Mouse (Mus musculus): ENCODE measurements at regions not wholly inside any gene's neighbourhood (a gene's known extent, or its start where the extent isn't known, plus 50 kb on each side); places are given as distances from the start of the nearest gene placed in this dataset.

DNA sequence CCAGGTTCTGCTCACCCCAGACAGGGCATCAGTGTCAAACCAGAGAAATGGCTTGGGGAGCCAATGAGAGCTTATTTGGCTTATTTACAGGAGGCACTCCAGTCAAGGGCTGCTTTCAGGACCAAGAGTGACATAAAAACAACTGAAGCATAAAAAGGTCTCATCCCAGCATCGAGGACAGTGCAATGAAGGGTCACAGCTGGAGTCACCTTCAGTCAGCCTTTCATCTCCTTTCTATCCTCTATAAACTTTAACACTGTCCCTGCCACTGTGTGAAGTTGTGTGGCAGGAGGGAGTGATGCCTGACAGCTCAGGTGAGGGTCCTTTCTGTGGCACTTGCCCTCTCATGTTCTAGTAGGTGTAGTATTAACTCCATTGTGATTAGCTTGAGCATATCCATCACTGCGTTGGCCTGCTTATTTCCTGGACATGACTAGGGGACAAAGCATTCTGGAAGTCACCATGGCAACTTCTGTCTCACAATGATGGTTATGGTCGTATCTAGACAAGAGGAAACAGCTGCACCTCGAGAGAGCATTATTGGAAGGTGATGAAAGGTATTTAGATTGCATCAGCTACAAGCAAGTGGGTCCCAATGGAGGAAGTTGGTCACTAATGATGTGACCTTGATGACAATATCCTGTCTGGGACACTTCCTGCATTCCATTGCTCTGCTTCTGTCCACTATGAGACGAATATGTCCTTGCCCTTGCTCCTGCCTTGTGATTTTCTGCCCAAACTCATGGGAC lies 87.8 kb upstream of the Enpp6 start:
- Histone ChIP-seq H3K36me3 (replicated peaks) (no peaks in the 10 kb centered on the region), H3K27me3 (ENCODE audit: insufficient read depth, low read length) (peaks cover 26% of the 10 kb centered on the region), H3K4me3 (ENCODE audit: low read depth, low read length) (no peak overlapping the region), H3K9me3 (replicated peaks) (0 out of 2 replicates have a peak, but pooled peaks cover 2% of the 10 kb centered on the region), H3K4me1 (ENCODE audit: insufficient read depth, low read depth, low read length) (no peaks in the 10 kb centered on the region)
- no peak for DNase-seq (ENCODE audit: low spot score)
- TF ChIP-seq GATA1 (IDR thresholded peaks at IDR 0.05; ENCODE audit: borderline replicate concordance, low read length), result no peak
- TF ChIP-seq TAL1 (conservative IDR thresholded peaks at IDR 0.05; ENCODE audit: low read depth, low read length), result no peak
- TF ChIP-seq CTCF (IDR thresholded peaks at IDR 0.05; ENCODE audit: low read depth, low read length), result no peak
- no peak for TF ChIP-seq GATA2 (IDR thresholded peaks at IDR 0.05; ENCODE audit: borderline replicate concordance, low read depth, low read length)
- TF ChIP-seq POLR2AphosphoS5 (IDR thresholded peaks at IDR 0.05; ENCODE audit: insufficient replicate concordance, low read depth, low read length), result no peak
- no peak for ATAC-seq (ENCODE audit: extremely low read depth, insufficient number of reproducible peaks, low FRiP score, poor library complexity, severe bottlenecking)

DNA sequence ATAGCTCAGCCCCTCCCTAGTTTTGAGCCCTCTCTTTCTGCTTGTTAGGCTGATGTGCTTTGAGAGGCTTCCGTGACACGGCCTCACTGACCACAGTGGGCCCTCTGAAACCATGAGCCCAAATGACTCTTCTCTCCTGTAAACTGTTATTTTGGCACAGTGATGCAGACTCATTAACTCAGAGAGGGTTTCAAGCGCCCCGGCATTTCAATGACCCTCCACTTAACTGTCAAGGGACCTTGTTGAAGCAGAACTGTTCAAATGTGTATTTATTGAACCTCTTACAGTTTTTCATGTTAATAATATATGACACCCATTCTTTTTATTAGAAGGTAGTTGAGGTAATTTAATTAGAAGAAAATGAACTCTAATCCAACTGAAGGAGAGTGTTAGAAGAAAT lies 85.9 kb upstream of the Enpp6 start:
- no peak for DNase-seq (ENCODE audit: low spot score)
- H3K9me3 ChIP-seq (replicated peaks), result 0 out of 2 replicates have a peak, but pooled peaks cover 2% of the 10 kb centered on the region
- no peaks in the 10 kb centered on the region for H3K36me3 ChIP-seq (replicated peaks)
- peaks cover 26% of the 10 kb centered on the region for H3K27me3 ChIP-seq (ENCODE audit: insufficient read depth, low read length)
- no peak for ATAC-seq (ENCODE audit: extremely low read depth, insufficient number of reproducible peaks, low FRiP score, poor library complexity, severe bottlenecking)
- no peaks in the 10 kb centered on the region for H3K4me1 ChIP-seq (ENCODE audit: insufficient read depth, low read depth, low read length)
- no peak for TF ChIP-seq GATA1 (IDR thresholded peaks at IDR 0.05; ENCODE audit: borderline replicate concordance, low read length)
- TF ChIP-seq CTCF (IDR thresholded peaks at IDR 0.05; ENCODE audit: low read depth, low read length), result no peak
- TF ChIP-seq TAL1 (conservative IDR thresholded peaks at IDR 0.05; ENCODE audit: low read depth, low read length), result no peak
- no peak for TF ChIP-seq GATA2 (IDR thresholded peaks at IDR 0.05; ENCODE audit: borderline replicate concordance, low read depth, low read length)
- no peak for TF ChIP-seq POLR2AphosphoS5 (IDR thresholded peaks at IDR 0.05; ENCODE audit: insufficient replicate concordance, low read depth, low read length)
- no peak overlapping the region for H3K4me3 ChIP-seq (ENCODE audit: low read depth, low read length)

DNA sequence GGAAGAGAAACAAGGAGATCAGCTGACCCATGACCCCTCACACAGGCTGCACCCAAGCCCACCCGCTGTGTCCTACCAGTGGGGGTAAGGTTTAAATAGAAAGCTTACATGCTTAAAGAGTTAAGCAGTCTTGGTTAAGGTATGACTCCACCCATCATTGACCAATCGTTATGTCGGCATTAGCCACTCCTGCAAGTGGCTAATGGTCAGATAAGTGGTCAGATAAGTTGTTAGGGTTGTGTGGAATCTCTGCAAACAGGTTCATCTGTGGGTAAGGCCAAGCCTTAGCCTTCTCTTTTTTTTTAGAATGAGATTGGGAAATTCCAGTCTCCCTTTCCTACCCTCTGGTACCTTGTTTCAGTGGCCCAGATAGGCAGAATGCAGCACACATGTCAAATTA lies 82.0 kb upstream of the Enpp6 start:
- peaks cover 19% of the 10 kb centered on the region for H3K27me3 ChIP-seq (ENCODE audit: insufficient read depth, low read length)
- H3K9me3 ChIP-seq (replicated peaks), result 0 out of 2 replicates have a peak, but pooled peaks cover 2% of the 10 kb centered on the region
- no peak overlapping the region for H3K4me3 ChIP-seq (ENCODE audit: low read depth, low read length)
- ATAC-seq (ENCODE audit: extremely low read depth, insufficient number of reproducible peaks, low FRiP score, poor library complexity, severe bottlenecking), result no peak
- TF ChIP-seq CTCF (IDR thresholded peaks at IDR 0.05; ENCODE audit: low read depth, low read length), result no peak
- no peak for TF ChIP-seq GATA2 (IDR thresholded peaks at IDR 0.05; ENCODE audit: borderline replicate concordance, low read depth, low read length)
- TF ChIP-seq TAL1 (conservative IDR thresholded peaks at IDR 0.05; ENCODE audit: low read depth, low read length), result no peak
- TF ChIP-seq GATA1 (IDR thresholded peaks at IDR 0.05; ENCODE audit: borderline replicate concordance, low read length), result no peak
- TF ChIP-seq POLR2AphosphoS5 (IDR thresholded peaks at IDR 0.05; ENCODE audit: insufficient replicate concordance, low read depth, low read length), result no peak
- H3K4me1 ChIP-seq (ENCODE audit: insufficient read depth, low read depth, low read length), result no peaks in the 10 kb centered on the region
- no peak for DNase-seq (ENCODE audit: low spot score)
- no peaks in the 10 kb centered on the region for H3K36me3 ChIP-seq (replicated peaks)

DNA sequence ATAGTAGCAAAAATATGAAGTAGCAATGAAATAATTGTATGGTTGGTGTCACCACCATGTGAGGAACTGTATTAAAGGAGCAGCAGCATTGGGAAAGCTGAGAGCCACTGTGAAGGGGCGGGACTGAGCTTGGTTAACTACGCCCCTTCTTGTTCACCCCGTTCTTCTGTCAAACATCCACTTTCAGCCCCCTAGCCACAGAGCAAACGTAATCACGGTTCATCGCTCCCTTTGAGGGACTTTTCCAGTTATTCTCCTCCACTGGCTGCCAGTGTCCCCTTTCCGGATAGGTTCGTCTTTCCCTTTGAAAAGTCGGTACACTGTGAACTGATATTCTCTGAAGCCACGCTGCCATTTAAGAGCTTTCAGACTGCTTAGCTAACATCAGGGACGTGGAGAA lies 79.3 kb upstream of the Enpp6 start:
- no peak for TF ChIP-seq POLR2AphosphoS5 (IDR thresholded peaks at IDR 0.05; ENCODE audit: insufficient replicate concordance, low read depth, low read length)
- TF ChIP-seq GATA2 (IDR thresholded peaks at IDR 0.05; ENCODE audit: borderline replicate concordance, low read depth, low read length), result no peak
- TF ChIP-seq TAL1 (conservative IDR thresholded peaks at IDR 0.05; ENCODE audit: low read depth, low read length), result no peak
- TF ChIP-seq CTCF (IDR thresholded peaks at IDR 0.05; ENCODE audit: low read depth, low read length), result no peak
- no peak for TF ChIP-seq GATA1 (IDR thresholded peaks at IDR 0.05; ENCODE audit: borderline replicate concordance, low read length)
- peaks cover 8% of the 10 kb centered on the region for H3K27me3 ChIP-seq (ENCODE audit: insufficient read depth, low read length)
- DNase-seq (ENCODE audit: low spot score) (no peak), ATAC-seq (ENCODE audit: extremely low read depth, insufficient number of reproducible peaks, low FRiP score, poor library complexity, severe bottlenecking) (no peak)
- H3K4me1 ChIP-seq (ENCODE audit: insufficient read depth, low read depth, low read length), result no peaks in the 10 kb centered on the region
- no peak overlapping the region for H3K4me3 ChIP-seq (ENCODE audit: low read depth, low read length)
- H3K36me3 ChIP-seq (replicated peaks), result no peaks in the 10 kb centered on the region
- no peaks in the 10 kb centered on the region for H3K9me3 ChIP-seq (replicated peaks)

GRCm38 (mm10) chr8:46908186-46908585 lies 78.5 kb upstream of the Enpp6 start:
- Histone ChIP-seq H3K4me1 (ENCODE audit: insufficient read depth, low read depth, low read length) (no peaks in the 10 kb centered on the region), H3K4me3 (ENCODE audit: low read depth, low read length) (no peak overlapping the region), H3K9me3 (replicated peaks) (no peaks in the 10 kb centered on the region), H3K27me3 (ENCODE audit: insufficient read depth, low read length) (peaks cover 8% of the 10 kb centered on the region; the same call in 1 of the 2 replicates), H3K36me3 (replicated peaks) (no peaks in the 10 kb centered on the region)
- no peak for DNase-seq (ENCODE audit: low spot score)
- ATAC-seq (ENCODE audit: extremely low read depth, insufficient number of reproducible peaks, low FRiP score, poor library complexity, severe bottlenecking), result no peak
- TF ChIP-seq POLR2AphosphoS5 (IDR thresholded peaks at IDR 0.05; ENCODE audit: insufficient replicate concordance, low read depth, low read length) (no peak), CTCF (IDR thresholded peaks at IDR 0.05; ENCODE audit: low read depth, low read length) (no peak), GATA1 (IDR thresholded peaks at IDR 0.05; ENCODE audit: borderline replicate concordance, low read length) (no peak), TAL1 (conservative IDR thresholded peaks at IDR 0.05; ENCODE audit: low read depth, low read length) (no peak), GATA2 (IDR thresholded peaks at IDR 0.05; ENCODE audit: borderline replicate concordance, low read depth, low read length) (no peak)

- no peak overlapping the region for H3K4me3 ChIP-seq (ENCODE audit: low read depth, low read length)
- H3K4me1 ChIP-seq (ENCODE audit: insufficient read depth, low read depth, low read length), result no peaks in the 10 kb centered on the region
- TF ChIP-seq GATA2 (IDR thresholded peaks at IDR 0.05; ENCODE audit: borderline replicate concordance, low read depth, low read length) (no peak), TAL1 (conservative IDR thresholded peaks at IDR 0.05; ENCODE audit: low read depth, low read length) (no peak), CTCF (IDR thresholded peaks at IDR 0.05; ENCODE audit: low read depth, low read length) (no peak), GATA1 (IDR thresholded peaks at IDR 0.05; ENCODE audit: borderline replicate concordance, low read length) (no peak), POLR2AphosphoS5 (IDR thresholded peaks at IDR 0.05; ENCODE audit: insufficient replicate concordance, low read depth, low read length) (no peak)
- no peak for ATAC-seq (ENCODE audit: extremely low read depth, insufficient number of reproducible peaks, low FRiP score, poor library complexity, severe bottlenecking)
- DNase-seq (ENCODE audit: low spot score), result no peak
- H3K36me3 ChIP-seq (replicated peaks), result no peaks in the 10 kb centered on the region
- H3K9me3 ChIP-seq (replicated peaks), result no peaks in the 10 kb centered on the region
- H3K27me3 ChIP-seq (ENCODE audit: insufficient read depth, low read length), result peaks cover 15% of the 10 kb centered on the region; the same call in 1 of the 2 replicates
Observed at GRCm38 (mm10) chr8:46913956-46914355, 72.7 kb upstream of the Enpp6 start.
